Mouse (Mus musculus): ENCODE measurements around the gene Wdpcp.

DNA sequence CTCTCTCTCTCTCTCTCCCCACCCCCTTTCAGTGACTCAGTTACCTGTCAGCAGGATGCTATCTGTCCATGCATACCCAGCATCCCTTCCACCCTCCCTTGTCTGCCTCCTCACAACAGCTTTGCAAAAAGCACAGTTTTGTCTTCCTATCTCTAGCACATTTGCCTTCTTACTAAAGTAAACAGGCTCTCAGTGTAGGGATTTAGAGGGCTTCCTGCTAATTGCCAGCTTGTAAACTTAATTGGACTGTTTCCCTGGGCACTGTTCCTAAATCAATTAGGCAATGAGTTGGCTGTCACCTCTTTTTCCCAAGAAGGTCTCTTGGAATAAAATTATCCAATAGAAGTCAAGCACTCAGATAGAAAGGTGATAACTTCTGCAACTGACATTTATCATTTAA lies 141.5 kb downstream of the Wdpcp start:
- TF ChIP-seq POLR2A (IDR thresholded peaks at IDR 0.05; ENCODE audit: borderline replicate concordance, extremely low read depth, insufficient read depth, insufficient read length, poor library complexity, severe bottlenecking) (no peak), CTCF (IDR thresholded peaks at IDR 0.05; ENCODE audit: borderline replicate concordance, extremely low read depth, insufficient read depth, insufficient read length) (no peak)
